20 mouse cellular contexts compared by ENCODE assay signal in the genomic region with DNA sequence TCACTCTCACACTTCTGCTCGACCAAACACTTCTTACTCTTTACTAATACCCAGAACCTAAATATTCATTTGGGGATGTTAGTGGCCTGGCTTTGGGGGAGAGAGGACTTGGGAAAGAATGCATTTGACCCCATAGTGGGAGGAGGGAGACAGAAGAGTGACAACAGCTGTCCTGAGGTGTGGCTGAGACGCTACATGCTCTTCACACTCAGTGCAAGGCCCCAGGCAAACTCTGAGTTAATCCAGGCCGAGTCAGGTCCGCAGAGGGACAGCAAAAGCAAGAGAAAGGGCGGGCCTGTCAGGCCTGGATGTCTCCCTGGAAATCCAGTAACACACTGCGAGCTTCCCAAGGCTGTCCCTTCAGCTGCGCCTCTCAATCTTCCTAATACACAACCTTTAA.
A peak's percentile ranks its signal among the peaks of the same experiment; 100 is the strongest.
DNase-seq lines count a peak whose midpoint lies in the region; ATAC-seq and TF ChIP-seq lines count a peak whose summit lies in the region.
"Had no signal": no experiment of that assay in that cellular context is flagged by ENCODE, and none has a peak within 500 bp of the region (broad histone marks: within the 10 kb centered on the region; RNA-seq: fewer than 3 reads in every experiment).

No protein-coding gene starts in this region.

- no peak for TF ChIP-seq CTCF in lung, adult 2 months (IDR thresholded peaks at IDR 0.05; ENCODE audit: insufficient read depth, low read length)

- H3K9me3 ChIP-seq in embryonic facial prominence, embryonic 14.5 days (ENCODE audit: control insufficient read depth, low read length), result no peaks in the 10 kb centered on the region
- H3K9me3 ChIP-seq in embryonic facial prominence, embryonic 10.5 days, result no peaks in the 10 kb centered on the region
- H3K9me3 ChIP-seq: liver, embryonic 13.5 days had no signal

- no peak for DNase-seq in embryonic facial prominence, embryonic 14.5 days (ENCODE audit: low spot score)
- DNase-seq in embryonic facial prominence, embryonic 10.5 days (ENCODE audit: low spot score), result no peak
- peak; percentile 17 to 34 for DNase-seq in lung, adult 18-20 months
- no peak for DNase-seq in lung, adult 2 months
- peak; percentile 34 for DNase-seq in lung, postnatal 14 days
- no peak for DNase-seq in left cerebral cortex, adult 9 months (ENCODE audit: low spot score in 2 of 2)
- DNase-seq: adrenal gland, postnatal 25 days; cerebellum, adult 9-10 months; forebrain, postnatal 0 days; gastrocnemius, postnatal 25 days; heart, postnatal 14 days; kidney, adult 2 months; kidney, postnatal 10 days; liver, embryonic 13.5 days; thymus, adult 2 months; thymus, postnatal 4 days had no signal

- no peak overlapping the region for H3K4me2 ChIP-seq in embryonic facial prominence, embryonic 14.5 days (ENCODE audit: low read depth, low read length)
- H3K4me2 ChIP-seq: hindbrain, embryonic 14.5 days; liver, embryonic 13.5 days; midbrain, embryonic 11.5 days had no signal

- H3K4me1 ChIP-seq in embryonic facial prominence, embryonic 14.5 days (ENCODE audit: control insufficient read depth, insufficient read depth, low read length), result no peaks in the 10 kb centered on the region
- peaks cover 10% of the 10 kb centered on the region for H3K4me1 ChIP-seq in embryonic facial prominence, embryonic 10.5 days
- H3K4me1 ChIP-seq in lung, adult 2 months (ENCODE audit: control insufficient read depth, insufficient read depth, low read length), result no peaks in the 10 kb centered on the region; the same call in 1 of the 2 replicates
- H3K4me1 ChIP-seq: liver, embryonic 13.5 days had no signal

- H3K4me3 ChIP-seq in embryonic facial prominence, embryonic 14.5 days (ENCODE audit: low read depth, low read length), result no peak overlapping the region
- H3K4me3 ChIP-seq in embryonic facial prominence, embryonic 10.5 days, result no peak overlapping the region
- H3K4me3 ChIP-seq in lung, adult 2 months (replicated peaks; ENCODE audit: extremely low read depth, low read depth, low read length), result no peak overlapping the region
- H3K4me3 ChIP-seq: liver, embryonic 13.5 days had no signal

- 53% methylated on average over 7 of the region's 7 CpGs for WGBS in embryonic facial prominence, embryonic 14.5 days
- WGBS in embryonic facial prominence, embryonic 10.5 days, result 61% methylated on average over 7 of the region's 7 CpGs
- 40% methylated on average over 7 of the region's 7 CpGs for WGBS in lung, adult 2 months

- ATAC-seq in embryonic facial prominence, embryonic 14.5 days (ENCODE audit: low read depth), result peak; percentile 30; the same call in 1 of the 2 replicates
- no peak for ATAC-seq in monocyte, adult 5-6 weeks (replicated peaks; ENCODE audit: insufficient number of reproducible peaks, low FRiP score, low TSS enrichment, poor library complexity, severe bottlenecking)
- ATAC-seq: forebrain, postnatal 0 days had no signal

- no peak overlapping the region for H3K9ac ChIP-seq in embryonic facial prominence, embryonic 14.5 days (ENCODE audit: low read depth, low read length)
- H3K9ac ChIP-seq: forebrain, postnatal 0 days; hindbrain, embryonic 14.5 days; liver, embryonic 13.5 days had no signal

- H3K36me3 ChIP-seq in embryonic facial prominence, embryonic 14.5 days (ENCODE audit: control insufficient read depth, insufficient read depth, low read length), result no peaks in the 10 kb centered on the region
- H3K36me3 ChIP-seq in embryonic facial prominence, embryonic 10.5 days (replicated peaks), result no peaks in the 10 kb centered on the region
- H3K36me3 ChIP-seq: liver, embryonic 13.5 days had no signal

- no peak for TF ChIP-seq POLR2A in lung, adult 2 months (IDR thresholded peaks at IDR 0.05; ENCODE audit: borderline replicate concordance, extremely low read depth, low read depth, low read length)

- no peaks in the 10 kb centered on the region for H3K27me3 ChIP-seq in embryonic facial prominence, embryonic 14.5 days (replicated peaks; ENCODE audit: control insufficient read depth, insufficient read depth, low read length)
- H3K27me3 ChIP-seq in embryonic facial prominence, embryonic 10.5 days (replicated peaks; ENCODE audit: low read depth, poor library complexity, severe bottlenecking), result no peaks in the 10 kb centered on the region
- H3K27me3 ChIP-seq: liver, embryonic 13.5 days had no signal

- H3K27ac ChIP-seq in embryonic facial prominence, embryonic 14.5 days (replicated peaks; ENCODE audit: low read depth, low read length), result no peak overlapping the region
- H3K27ac ChIP-seq in embryonic facial prominence, embryonic 10.5 days (replicated peaks), result no peak overlapping the region
- H3K27ac ChIP-seq: hindbrain, embryonic 14.5 days; liver, embryonic 13.5 days; stomach, postnatal 0 days had no signal

Comparison
In these comparisons a context has a peak if more than half of its experiments do, and no peak if none do; other contexts are left out.
1. DNase-seq: peak in lung, adult 18-20 months (2 of 2) and lung, postnatal 14 days (single experiment); none in embryonic facial prominence, embryonic 14.5 days (single experiment), embryonic facial prominence, embryonic 10.5 days (single experiment), lung, adult 2 months (single experiment) and left cerebral cortex, adult 9 months (0 of 2).